In genomic region chr3:107332127-107332959, GRCm38 (mm10) we compare ENCODE assay signal across 8 mouse cellular contexts. TPM values are rescaled to one million over a fixed set of nuclear protein-coding genes. Genes with fewer than 3 reads are reported as not detected.
DNase-seq lines count a peak whose midpoint lies in the region; ATAC-seq and TF ChIP-seq lines count a peak whose summit lies in the region.

No protein-coding gene starts in this region.

- no peaks in the 10 kb centered on the region for H3K9me3 ChIP-seq in limb, embryonic 15.5 days

- H3K36me3 ChIP-seq in kidney, adult 2 months (ENCODE audit: control insufficient read depth, insufficient read depth, low read length), result peaks cover 1% of the 10 kb centered on the region; the same call in 1 of the 2 replicates
- peaks cover 16% of the 10 kb centered on the region for H3K36me3 ChIP-seq in limb, embryonic 15.5 days

- no peak for TF ChIP-seq CTCF in kidney, adult 2 months (conservative IDR thresholded peaks at IDR 0.05; ENCODE audit: insufficient read depth, insufficient read length, low read depth, low read length)

- peak overlapping the region; percentile 90 for H3K27ac ChIP-seq in kidney, adult 2 months (ENCODE audit: insufficient read depth, low read depth, low read length)
- H3K27ac ChIP-seq in limb, embryonic 15.5 days, result peak overlapping the region; percentile 94

- 0 out of 2 replicates have a peak, but pooled peaks have one; percentile 1 for ATAC-seq in granulocyte monocyte progenitor cell, adult 5-6 weeks (replicated peaks; ENCODE audit: poor library complexity, severe bottlenecking)
- no peak for ATAC-seq in limb, embryonic 15.5 days (ENCODE audit: insufficient number of reproducible peaks, low FRiP score, low TSS enrichment, low read depth)

- H3K9ac ChIP-seq in limb, embryonic 15.5 days, result peak overlapping the region; percentile 76

- peak overlapping the region; percentile 97 for H3K4me3 ChIP-seq in kidney, adult 2 months (ENCODE audit: insufficient read depth, low read depth, low read length)
- peak overlapping the region; percentile 93 for H3K4me3 ChIP-seq in limb, embryonic 15.5 days

- H3K4me1 ChIP-seq in kidney, adult 2 months (ENCODE audit: control insufficient read depth, insufficient read depth, low read length), result peaks cover 13% of the 10 kb centered on the region; the same call in 1 of the 2 replicates
- peaks cover 28% of the 10 kb centered on the region for H3K4me1 ChIP-seq in limb, embryonic 15.5 days

- peak overlapping the region; percentile 87 for H3K4me2 ChIP-seq in limb, embryonic 15.5 days

- DNase-seq in lung, adult 18-20 months, result peak; percentile 43 to 50
- DNase-seq in lung, postnatal 25 days (ENCODE audit: low spot score), result no peak
- DNase-seq in embryo, embryonic 9.5 days (ENCODE audit: extremely low spot score), result peak; percentile 61
- DNase-seq in kidney, adult 2 months, result peak; percentile 85
- peak; percentile 60 to 74 for DNase-seq in natural killer cell, adult 2 months (ENCODE audit: low spot score in 2 of 2)
- peak; percentile 19 to 46 for DNase-seq in thymus, postnatal 10 days (ENCODE audit: low spot score in 2 of 2)

- WGBS in kidney, adult 2 months, result under 1% methylated on average over 75 of the region's 75 CpGs
- WGBS in limb, embryonic 15.5 days, result under 1% methylated on average over 73 of the region's 75 CpGs

- no peaks in the 10 kb centered on the region for H3K27me3 ChIP-seq in kidney, adult 2 months (replicated peaks; ENCODE audit: control insufficient read depth, insufficient read depth, low read length)
- no peaks in the 10 kb centered on the region for H3K27me3 ChIP-seq in limb, embryonic 15.5 days

- TF ChIP-seq POLR2A in kidney, adult 2 months (IDR thresholded peaks at IDR 0.05; ENCODE audit: low read depth, low read length), result no peak

RNA-seq across cellular contexts. Expression of gene Rbm15, which starts 1.1 kb away (rescaled TPM):
- total RNA-seq in granulocyte monocyte progenitor cell, adult 5-6 weeks (2014; fragmentation: Nextera tagmentation), result 46.9 and 51.3 TPM in 2 replicates
- 28.4 and 32.1 TPM in 2 replicates for total RNA-seq in granulocyte monocyte progenitor cell, adult 5-6 weeks (2017)
- polyA plus RNA-seq in kidney, adult 2 months (2012; rRNA removed), result 6.2 and 6.4 TPM in 2 replicates
- polyA plus RNA-seq in limb, embryonic 15.5 days (2015; fragmentation: Nextera tagmentation; extraction: Ambion mirVana), result 11.6 and 12.8 TPM in 2 replicates

RNA-seq across cellular contexts. Expression of gene Slc16a4, which starts 41.3 kb away (rescaled TPM):
- not detected in 2 replicates for total RNA-seq in granulocyte monocyte progenitor cell, adult 5-6 weeks (2014; fragmentation: Nextera tagmentation)
- total RNA-seq in granulocyte monocyte progenitor cell, adult 5-6 weeks (2017), result not detected in 2 replicates
- polyA plus RNA-seq in kidney, adult 2 months (2012; rRNA removed), result 48.2 and 50.8 TPM in 2 replicates
- 6.7 and 7.1 TPM in 2 replicates for polyA plus RNA-seq in limb, embryonic 15.5 days (2015; fragmentation: Nextera tagmentation; extraction: Ambion mirVana)

RNA-seq across cellular contexts. Expression of gene Lamtor5, which starts 53.7 kb away (rescaled TPM):
- 125 and 167 TPM in 2 replicates for total RNA-seq in granulocyte monocyte progenitor cell, adult 5-6 weeks (2014; fragmentation: Nextera tagmentation)
- total RNA-seq in granulocyte monocyte progenitor cell, adult 5-6 weeks (2017), result 57.3 and 64.8 TPM in 2 replicates
- polyA plus RNA-seq in kidney, adult 2 months (2012; rRNA removed), result 225 and 280 TPM in 2 replicates
- polyA plus RNA-seq in limb, embryonic 15.5 days (2015; fragmentation: Nextera tagmentation; extraction: Ambion mirVana), result 175 and 176 TPM in 2 replicates
